Mouse (Mus musculus) liver (tissue): ENCODE measurements around the gene Gm10722.
A peak's percentile ranks its signal among the peaks of the same experiment; 100 is the strongest.
"Not testable (repeated sequence)": the region's sequence is repeated elsewhere in the genome, so short reads cannot be mapped to it uniquely, and the experiment has no call there.

ENCODE experiments used
- DNase-seq: peaks from one replicate; pipeline ENCODE4 v3.0.0-alpha.2; 2020; ENCODE audit warnings: mixed read lengths

Gene Gm10722

DNA sequence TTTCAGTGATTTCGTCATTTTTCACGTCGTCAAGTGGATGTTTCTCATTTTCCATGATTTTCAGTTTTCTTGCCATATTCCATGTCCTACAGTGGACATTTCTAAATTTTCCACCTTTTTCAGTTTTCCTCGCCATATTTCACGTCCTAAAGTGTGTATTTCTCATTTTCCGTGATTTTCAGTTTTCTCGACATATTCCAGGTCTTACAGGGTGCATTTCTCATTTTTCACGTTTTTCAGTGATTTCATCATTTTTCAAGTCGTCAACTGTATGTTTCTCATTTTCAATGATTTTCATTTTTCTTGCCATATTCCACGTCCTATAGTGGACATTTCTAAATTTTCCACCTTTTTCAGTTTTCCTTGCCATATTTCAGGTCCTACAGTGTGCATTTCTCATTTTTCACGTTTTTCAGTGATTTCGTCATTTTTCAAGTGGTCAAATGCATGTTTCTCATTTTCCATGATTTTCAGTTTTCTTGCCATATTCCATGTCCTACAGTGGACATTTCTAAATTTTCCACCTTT is at the start of gene Gm10722:
Gene Gm10722, plus strand, starts transcription at position 478 of the 528 bp plus-strand sequence.
- DNase-seq = peak; percentile 18

DNA sequence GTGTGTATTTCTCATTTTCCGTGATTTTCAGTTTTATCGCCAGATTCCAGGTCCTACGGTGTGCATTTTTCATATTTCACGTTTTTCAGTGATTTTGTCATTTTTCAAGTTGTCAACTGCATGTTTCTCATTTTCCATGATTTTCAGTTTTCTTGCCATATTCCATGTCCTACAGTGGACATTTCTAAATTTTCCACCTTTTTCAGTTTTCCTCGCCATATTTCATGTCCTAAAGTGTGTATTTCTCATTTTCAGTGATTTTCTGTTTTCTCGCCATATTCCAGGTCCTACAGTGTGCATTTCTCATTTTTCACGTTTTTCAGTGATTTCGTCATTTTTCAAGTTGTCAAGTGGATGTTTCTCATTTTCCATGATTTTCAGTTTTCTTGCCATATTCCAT is 284 bp downstream of the Gm10722 start:
- DNase-seq = not testable (repeated sequence)

GRCm38 (mm10) chr9:3001948-3002659 is 1.4 kb downstream of the Gm10722 start:
- DNase-seq = peak; percentile 77

DNA sequence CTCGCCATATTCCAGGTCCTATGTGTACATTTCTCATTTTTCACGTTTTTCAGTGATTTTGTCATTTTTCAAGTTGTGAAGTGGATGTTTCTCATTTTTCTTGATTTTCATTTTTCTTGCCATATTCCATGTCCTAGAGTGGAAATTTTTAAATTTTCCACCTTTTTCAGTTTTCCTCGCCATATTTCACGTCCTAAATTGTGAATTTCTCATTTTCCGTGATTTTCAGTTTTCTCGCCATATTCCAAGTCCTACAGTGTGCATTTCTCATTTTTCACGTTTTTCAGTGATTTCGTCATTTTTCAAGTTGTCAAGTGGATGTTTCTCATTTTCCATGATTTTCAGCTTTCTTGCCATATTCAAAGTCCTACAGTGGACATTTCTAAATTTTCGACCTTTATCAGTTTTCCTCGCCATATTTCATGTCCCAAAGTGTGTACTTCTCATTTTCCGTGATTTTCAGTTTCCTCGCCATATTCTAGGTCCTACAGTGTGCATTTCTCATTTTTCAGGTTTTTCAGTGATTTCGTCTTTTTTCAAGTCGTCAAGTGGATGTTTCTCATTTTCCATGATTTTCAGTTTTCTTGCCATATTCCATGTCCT is 2.2 kb downstream of the Gm10722 start, which contains the start of gene Gm11168:
Gene Gm11168, plus strand, starts transcription at position 553 of the 603 bp plus-strand sequence.
- not testable (repeated sequence) for DNase-seq

DNA sequence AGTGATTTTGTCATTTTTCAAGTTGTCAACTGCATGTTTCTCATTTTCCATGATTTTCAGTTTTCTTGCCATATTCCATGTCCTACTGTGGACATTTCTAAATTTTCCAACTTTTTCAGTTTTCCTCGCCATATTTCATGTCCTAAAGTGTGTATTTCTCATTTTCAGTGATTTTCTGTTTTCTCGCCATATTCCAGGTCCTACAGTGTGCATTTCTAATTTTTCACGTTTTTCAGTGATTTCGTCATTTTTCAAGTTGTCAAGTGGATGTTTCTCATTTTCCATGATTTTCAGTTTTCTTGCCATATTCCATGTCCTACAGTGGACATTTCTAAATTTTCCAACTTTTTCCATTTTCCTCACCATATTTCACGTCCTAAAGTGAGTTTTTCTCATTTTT is 5.5 kb downstream of the Gm10722 start:
- not testable (repeated sequence) for DNase-seq

- DNase-seq = not testable (repeated sequence)
Observed at GRCm38 (mm10) chr9:3006636-3007035, 5.9 kb downstream of the Gm10722 start.

- peak; percentile 8 for DNase-seq
Observed at GRCm38 (mm10) chr9:3007272-3007671, 6.5 kb downstream of the Gm10722 start.

- not testable (repeated sequence) for DNase-seq
Observed at GRCm38 (mm10) chr9:3009331-3009730, 8.6 kb downstream of the Gm10722 start.

DNA sequence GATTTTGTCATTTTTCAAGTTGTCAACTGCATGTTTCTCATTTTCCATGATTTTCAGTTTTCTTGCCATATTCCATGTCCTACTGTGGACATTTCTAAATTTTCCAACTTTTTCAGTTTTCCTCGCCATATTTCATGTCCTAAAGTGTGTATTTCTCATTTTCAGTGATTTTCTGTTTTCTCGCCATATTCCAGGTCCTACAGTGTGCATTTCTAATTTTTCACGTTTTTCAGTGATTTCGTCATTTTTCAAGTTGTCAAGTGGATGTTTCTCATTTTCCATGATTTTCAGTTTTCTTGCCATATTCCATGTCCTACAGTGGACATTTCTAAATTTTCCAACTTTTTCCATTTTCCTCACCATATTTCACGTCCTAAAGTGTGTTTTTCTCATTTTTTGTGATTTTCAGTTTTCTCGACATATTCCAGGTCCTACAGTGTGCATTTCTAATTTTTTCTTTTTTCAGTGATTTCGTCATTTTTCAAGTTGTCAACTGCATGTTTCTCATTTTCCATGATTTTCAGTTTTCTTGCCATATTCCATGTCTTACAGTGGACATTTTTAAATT is 11.4 kb downstream of the Gm10722 start:
- not testable (repeated sequence) for DNase-seq

- not testable (repeated sequence) for DNase-seq
Observed at GRCm38 (mm10) chr9:3012733-3013279, 12.1 kb downstream of the Gm10722 start, which contains the start of gene Gm10721. TSS of gene Gm10721 (plus strand) at chr9:3013140.

- not testable (repeated sequence) for DNase-seq
Observed at GRCm38 (mm10) chr9:3015354-3015753, 14.6 kb downstream of the Gm10722 start, which contains the start of gene Gm10720. TSS of gene Gm10720 (plus strand) at chr9:3015654.

GRCm38 (mm10) chr9:3015896-3016295 is 15.2 kb downstream of the Gm10722 start:
- DNase-seq = not testable (repeated sequence)

GRCm38 (mm10) chr9:3017108-3017507 is 16.4 kb downstream of the Gm10722 start, which contains the start of gene Gm10719:
TSS of gene Gm10719 (plus strand) at chr9:3017408.
- not testable (repeated sequence) for DNase-seq

- DNase-seq = not testable (repeated sequence)
Observed at GRCm38 (mm10) chr9:3018944-3019343, 18.2 kb downstream of the Gm10722 start.

- not testable (repeated sequence) for DNase-seq
Observed at GRCm38 (mm10) chr9:3019835-3020727, 19.4 kb downstream of the Gm10722 start.

- peak; percentile 4 for DNase-seq
Observed at GRCm38 (mm10) chr9:3022316-3023008, 21.7 kb downstream of the Gm10722 start.

DNA sequence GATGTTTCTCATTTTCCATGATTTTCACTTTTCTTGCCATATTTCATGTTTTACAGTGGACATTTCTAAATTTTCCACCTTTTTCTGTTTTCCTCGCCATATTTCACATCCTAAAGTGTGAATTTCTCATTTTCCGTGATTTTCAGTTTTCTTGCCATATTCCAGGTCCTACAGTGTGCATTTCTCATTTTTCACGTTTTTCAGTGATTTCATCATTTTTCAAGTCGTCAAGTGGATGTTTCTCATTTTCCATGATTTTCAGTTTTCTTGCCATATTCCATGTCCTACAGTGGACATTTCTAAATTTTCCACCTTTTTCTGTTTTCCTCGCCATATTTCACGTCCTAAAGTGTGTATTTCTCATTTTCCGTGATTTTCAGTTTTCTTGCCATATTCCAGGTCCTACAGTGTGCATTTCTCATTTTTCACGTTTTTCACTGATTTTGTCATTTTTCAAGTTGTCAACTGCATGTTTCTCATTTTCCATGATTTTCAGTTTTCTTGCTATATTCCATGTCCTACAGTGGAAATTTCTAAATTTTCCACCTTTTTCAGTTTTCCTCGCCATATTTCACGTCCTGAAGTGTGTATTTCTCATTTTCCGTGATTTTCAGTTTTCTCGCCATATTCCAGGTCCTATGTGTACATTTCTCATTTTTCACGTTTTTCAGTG is 22.7 kb downstream of the Gm10722 start, which contains the start of gene Gm10718:
Gene Gm10718, plus strand, starts transcription at position 236 of the 673 bp plus-strand sequence.
- not testable (repeated sequence) for DNase-seq

DNA sequence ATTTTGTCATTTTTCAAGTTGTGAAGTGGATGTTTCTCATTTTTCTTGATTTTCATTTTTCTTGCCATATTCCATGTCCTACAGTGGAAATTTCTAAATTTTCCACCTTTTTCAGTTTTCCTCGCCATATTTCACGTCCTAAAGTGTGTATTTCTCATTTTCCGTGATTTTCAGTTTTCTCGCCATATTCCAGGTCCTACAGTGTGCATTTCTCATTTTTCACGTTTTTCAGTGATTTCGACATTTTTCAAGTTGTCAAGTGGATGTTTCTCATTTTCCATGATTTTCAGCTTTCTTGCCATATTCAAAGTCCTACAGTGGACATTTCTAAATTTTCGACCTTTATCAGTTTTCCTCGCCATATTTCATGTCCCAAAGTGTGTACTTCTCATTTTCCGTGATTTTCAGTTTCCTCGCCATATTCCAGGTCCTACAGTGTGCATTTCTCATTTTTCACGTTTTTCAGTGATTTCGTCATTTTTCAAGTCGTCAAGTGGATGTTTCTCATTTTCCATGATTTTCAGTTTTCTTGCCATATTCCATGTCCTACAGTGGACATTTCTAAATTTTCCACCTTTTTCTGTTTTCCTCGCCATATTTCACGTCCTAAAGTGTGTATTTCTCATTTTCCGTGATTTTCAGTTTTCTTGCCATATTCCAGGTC is 23.4 kb downstream of the Gm10722 start:
- not testable (repeated sequence) for DNase-seq

DNA sequence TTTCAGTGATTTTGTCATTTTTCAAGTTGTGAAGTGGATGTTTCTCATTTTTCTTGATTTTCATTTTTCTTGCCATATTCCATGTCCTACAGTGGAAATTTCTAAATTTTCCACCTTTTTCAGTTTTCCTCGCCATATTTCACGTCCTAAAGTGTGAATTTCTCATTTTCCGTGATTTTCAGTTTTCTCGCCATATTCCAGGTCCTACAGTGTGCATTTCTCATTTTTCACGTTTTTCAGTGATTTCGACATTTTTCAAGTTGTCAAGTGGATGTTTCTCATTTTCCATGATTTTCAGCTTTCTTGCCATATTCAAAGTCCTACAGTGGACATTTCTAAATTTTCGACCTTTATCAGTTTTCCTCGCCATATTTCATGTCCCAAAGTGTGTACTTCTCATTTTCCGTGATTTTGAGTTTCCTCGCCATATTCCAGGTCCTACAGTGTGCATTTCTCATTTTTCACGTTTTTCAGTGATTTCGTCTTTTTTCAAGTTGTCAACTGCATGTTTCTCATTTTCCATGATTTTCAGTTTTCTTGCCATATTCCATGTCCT is 24.3 kb downstream of the Gm10722 start, which contains the start of gene Gm10717:
Gene Gm10717, plus strand, starts transcription at position 506 of the 556 bp plus-strand sequence.
- DNase-seq = not testable (repeated sequence)
